Mouse (Mus musculus) MEL (cell line): ENCODE results near the gene Slc51b. TPM values are rescaled to one million over a fixed set of nuclear protein-coding genes. Genes with fewer than 3 reads are reported as not detected.

Source experiments
- DNase-seq: peaks from one replicate; pipeline ENCODE4 v3.0.0; 2011; ENCODE audit warnings: low read depth, low spot score
- H3K27ac ChIP-seq: 2 replicates; pipeline ENCODE4 v1.5.1; 2012; ENCODE audit warnings: low read depth, mild to moderate bottlenecking, control low read depth, low read length, moderate library complexity; ENCODE audit not compliant: control insufficient read depth
- H3K27me3 ChIP-seq, 2 experiments: fragments of 150-350 bp in 1 of 2; sonication (generic) in 1 of 2; 2 replicates each; pipeline ENCODE4 v1.6.1; 2012; ENCODE audit warnings: low read length in 2 of 2, mild to moderate bottlenecking in 2 of 2, improper control_type of control experiment in 1 of 2, moderate library complexity in 1 of 2; ENCODE audit not compliant: insufficient read depth in 2 of 2, control insufficient read depth in 1 of 2
- H3K36me3 ChIP-seq, 2 experiments: 2 replicates each; pipeline ENCODE4 v1.6.1; 2012 to 2014; ENCODE audit warnings: low read length in 2 of 2, improper control_type of control experiment in 1 of 2, inconsistent platforms in 1 of 2, mild to moderate bottlenecking in 1 of 2; ENCODE audit not compliant: insufficient read depth in 2 of 2, control insufficient read depth in 1 of 2
- H3K4me1 ChIP-seq, 2 experiments: fragments of 150-350 bp in 1 of 2; sonication (generic) in 1 of 2; 2 replicates each; pipeline ENCODE4 v1.6.1; 2012; ENCODE audit warnings: low read length in 2 of 2, improper control_type of control experiment in 1 of 2, mild to moderate bottlenecking in 1 of 2; ENCODE audit not compliant: insufficient read depth in 2 of 2, control insufficient read depth in 1 of 2
- H3K4me3 ChIP-seq, 2 experiments: fragments of 150-350 bp in 1 of 2; sonication (generic) in 1 of 2; 2 replicates each; pipeline ENCODE4 v1.5.1; 2012; ENCODE audit warnings: low read depth in 2 of 2, low read length in 2 of 2, mild to moderate bottlenecking in 2 of 2, moderate library complexity in 2 of 2, control low read depth in 1 of 2, improper control_type of control experiment in 1 of 2; ENCODE audit not compliant: control insufficient read depth in 1 of 2, insufficient read depth in 1 of 2
- H3K79me2 ChIP-seq: 2 replicates; pipeline ENCODE4 v1.6.1; 2012; ENCODE audit warnings: mild to moderate bottlenecking, low read length, moderate library complexity; ENCODE audit not compliant: control insufficient read depth, poor library complexity, insufficient read depth
- H3K9ac ChIP-seq: 2 replicates; pipeline ENCODE4 v1.6.1; 2012; ENCODE audit warnings: low read depth, mild to moderate bottlenecking, control low read depth, low read length, moderate library complexity; ENCODE audit not compliant: control insufficient read depth, poor library complexity, severe bottlenecking
- H3K9me3 ChIP-seq: fragments of 150-350 bp; sonication (generic); replicated peaks from 2 replicates; pipeline ENCODE4 v1.6.1; 2012; ENCODE audit warnings: mild to moderate bottlenecking, low read length, improper control_type of control experiment, moderate library complexity; ENCODE audit not compliant: insufficient read depth
- BHLHE40 ChIP-seq: IDR thresholded peaks from 2 replicates; pipeline ENCODE4 v1.6.1; 2012; ENCODE audit warnings: low read depth, mild to moderate bottlenecking, inconsistent platforms, low read length, improper control_type of control experiment, borderline replicate concordance
- CHD1 ChIP-seq: IDR thresholded peaks from 2 replicates; pipeline ENCODE4 v1.6.1; 2012; ENCODE audit warnings: low read depth, mild to moderate bottlenecking, inconsistent platforms, low read length, improper control_type of control experiment
- CTCF ChIP-seq, 3 experiments: IDR thresholded peaks in 2 of 3; conservative IDR thresholded peaks in 1 of 3; 2 replicates each; pipeline ENCODE4 v1.5.1; 2011 to 2012; ENCODE audit warnings: low read length in 3 of 3, low read depth in 2 of 3, mild to moderate bottlenecking in 2 of 3, improper control_type of control experiment in 1 of 3, inconsistent platforms in 1 of 3, mixed read lengths in 1 of 3, moderate library complexity in 1 of 3; ENCODE audit not compliant: control insufficient read depth in 1 of 3, insufficient read depth in 1 of 3, poor library complexity in 1 of 3, severe bottlenecking in 1 of 3
- E2F4 ChIP-seq: IDR thresholded peaks from 2 replicates; pipeline ENCODE4 v1.6.1; 2011; ENCODE audit warnings: low read depth, low read length, improper control_type of control experiment, borderline replicate concordance
- ELF1 ChIP-seq: IDR thresholded peaks from 2 replicates; pipeline ENCODE4 v1.6.1; 2014; ENCODE audit warnings: low read depth, mild to moderate bottlenecking, inconsistent platforms, low read length, improper control_type of control experiment, moderate library complexity
- EP300 ChIP-seq, 2 experiments: IDR thresholded peaks; 2 replicates each; pipeline ENCODE4 v1.6.1; 2011; ENCODE audit warnings: improper control_type of control experiment in 2 of 2, low read length in 2 of 2, low read depth in 1 of 2, mild to moderate bottlenecking in 1 of 2
- GABPA ChIP-seq: IDR thresholded peaks from 2 replicates; pipeline ENCODE4 v1.6.1; 2012; ENCODE audit warnings: low read depth, mild to moderate bottlenecking, inconsistent platforms, low read length, improper control_type of control experiment, moderate library complexity
- HCFC1 ChIP-seq: IDR thresholded peaks from 2 replicates; pipeline ENCODE4 v1.6.1; 2012; ENCODE audit warnings: low read depth, mild to moderate bottlenecking, inconsistent platforms, low read length, improper control_type of control experiment, moderate library complexity
- KAT2A ChIP-seq: conservative IDR thresholded peaks from 2 replicates; pipeline ENCODE4 v1.6.1; 2012; ENCODE audit warnings: low read depth, low read length, improper control_type of control experiment, inconsistent platforms
- MAFK ChIP-seq: IDR thresholded peaks from 2 replicates; pipeline ENCODE4 v1.6.1; 2011; ENCODE audit warnings: low read depth, mild to moderate bottlenecking, low read length, improper control_type of control experiment, borderline replicate concordance
- MAX ChIP-seq: IDR thresholded peaks from 2 replicates; pipeline ENCODE4 v1.6.1; 2011; ENCODE audit warnings: low read length, improper control_type of control experiment
- MAZ ChIP-seq: IDR thresholded peaks from 2 replicates; pipeline ENCODE4 v1.6.1; 2012; ENCODE audit warnings: low read depth, mild to moderate bottlenecking, inconsistent platforms, low read length, improper control_type of control experiment
- MXI1 ChIP-seq: IDR thresholded peaks from 2 replicates; pipeline ENCODE4 v1.6.1; 2011; ENCODE audit warnings: mild to moderate bottlenecking, low read depth, low read length, improper control_type of control experiment
- MYC ChIP-seq: IDR thresholded peaks from 2 replicates; pipeline ENCODE4 v1.6.1; 2011; ENCODE audit warnings: low read depth, mild to moderate bottlenecking, low read length, improper control_type of control experiment, moderate library complexity
- NELFE ChIP-seq: IDR thresholded peaks from 2 replicates; pipeline ENCODE4 v1.6.1; 2011; ENCODE audit warnings: low read depth, low read length, improper control_type of control experiment
- NRF1 ChIP-seq: IDR thresholded peaks from 2 replicates; pipeline ENCODE4 v1.6.1; 2014; ENCODE audit warnings: low read depth, mild to moderate bottlenecking, inconsistent platforms, low read length, improper control_type of control experiment, moderate library complexity; ENCODE audit not compliant: poor library complexity, insufficient read depth, severe bottlenecking
- POLR2A ChIP-seq, 2 experiments: IDR thresholded peaks; 2 replicates each; pipeline ENCODE4 v1.6.1; 2011 to 2012; ENCODE audit warnings: low read length in 2 of 2, mild to moderate bottlenecking in 2 of 2, control low read depth in 1 of 2, improper control_type of control experiment in 1 of 2, low read depth in 1 of 2, moderate library complexity in 1 of 2; ENCODE audit not compliant: control insufficient read depth in 1 of 2, insufficient read depth in 1 of 2, poor library complexity in 1 of 2
- POLR2AphosphoS2 ChIP-seq: IDR thresholded peaks from 2 replicates; pipeline ENCODE4 v1.6.1; 2011; ENCODE audit warnings: low read length, improper control_type of control experiment
- POLR2AphosphoS5 ChIP-seq: IDR thresholded peaks from 2 replicates; pipeline ENCODE4 v1.6.1; 2012; ENCODE audit warnings: low read depth, borderline replicate concordance, mild to moderate bottlenecking, inconsistent platforms, low read length, moderate library complexity, mixed read lengths
- RAD21 ChIP-seq: IDR thresholded peaks from 2 replicates; pipeline ENCODE4 v1.6.1; 2011; ENCODE audit warnings: mild to moderate bottlenecking, low read depth, low read length, improper control_type of control experiment
- RCOR1 ChIP-seq: IDR thresholded peaks from 2 replicates; pipeline ENCODE4 v1.6.1; 2012; ENCODE audit warnings: low read depth, mild to moderate bottlenecking, inconsistent platforms, low read length, improper control_type of control experiment
- TAL1 ChIP-seq: IDR thresholded peaks from 2 replicates; pipeline ENCODE4 v1.6.1; 2012; ENCODE audit warnings: mild to moderate bottlenecking, inconsistent platforms, low read length, moderate library complexity, mixed read lengths
- TCF12 ChIP-seq: IDR thresholded peaks from 2 replicates; pipeline ENCODE4 v1.6.1; 2014; ENCODE audit warnings: low read depth, mild to moderate bottlenecking, inconsistent platforms, low read length, improper control_type of control experiment, moderate library complexity
- UBTF ChIP-seq: IDR thresholded peaks from 2 replicates; pipeline ENCODE4 v1.6.1; 2012; ENCODE audit warnings: low read depth, mild to moderate bottlenecking, inconsistent platforms, low read length, improper control_type of control experiment, moderate library complexity, borderline replicate concordance; ENCODE audit not compliant: insufficient read depth
- USF1 ChIP-seq: IDR thresholded peaks from 2 replicates; pipeline ENCODE4 v1.6.1; 2014; ENCODE audit warnings: low read depth, mild to moderate bottlenecking, inconsistent platforms, low read length, improper control_type of control experiment, moderate library complexity
- USF2 ChIP-seq, 2 experiments: IDR thresholded peaks; 2 replicates each; pipeline ENCODE4 v1.6.1; 2011 to 2012; ENCODE audit warnings: improper control_type of control experiment in 2 of 2, low read length in 2 of 2, borderline replicate concordance in 1 of 2, inconsistent platforms in 1 of 2, low read depth in 1 of 2, mild to moderate bottlenecking in 1 of 2; ENCODE audit not compliant: insufficient read depth in 1 of 2
- ZKSCAN1 ChIP-seq: IDR thresholded peaks from 2 replicates; pipeline ENCODE4 v1.6.1; 2012; ENCODE audit warnings: low read depth, mild to moderate bottlenecking, inconsistent platforms, low read length, improper control_type of control experiment, moderate library complexity
- ZMIZ1 ChIP-seq: IDR thresholded peaks from 2 replicates; pipeline ENCODE4 v1.6.1; 2012; ENCODE audit warnings: low read depth, mild to moderate bottlenecking, inconsistent platforms, low read length, improper control_type of control experiment, moderate library complexity
- ZNF384 ChIP-seq: IDR thresholded peaks from 2 replicates; pipeline ENCODE4 v1.6.1; 2012; ENCODE audit warnings: low read depth, mild to moderate bottlenecking, inconsistent platforms, low read length, improper control_type of control experiment
- polyA plus RNA-seq, 2 experiments: library from polyadenylated mRNA; stranded (reverse) in 1 of 2; unstranded in 1 of 2; fragments of >175 nt in 1 of 2; fragments of >200 nt in 1 of 2; gene quantifications; 2 replicates each; pipeline versions ENCODE4 v1.2.1 to v1.2.4; 2012; ENCODE audit warnings: low replicate concordance in 2 of 2, low read depth in 1 of 2; ENCODE audit not compliant: insufficient read length in 2 of 2, insufficient read depth in 1 of 2, missing spikeins in 1 of 2
- total RNA-seq: library from RNA; depleted of rRNA; stranded (reverse); fragments of 300-350 nt; gene quantifications from 2 replicates; pipeline ENCODE4 v1.2.3, GENCODE M21; 2012

The Slc51b gene
- total and polyA plus RNA-seq, 3 experiments, result not detected

DNA sequence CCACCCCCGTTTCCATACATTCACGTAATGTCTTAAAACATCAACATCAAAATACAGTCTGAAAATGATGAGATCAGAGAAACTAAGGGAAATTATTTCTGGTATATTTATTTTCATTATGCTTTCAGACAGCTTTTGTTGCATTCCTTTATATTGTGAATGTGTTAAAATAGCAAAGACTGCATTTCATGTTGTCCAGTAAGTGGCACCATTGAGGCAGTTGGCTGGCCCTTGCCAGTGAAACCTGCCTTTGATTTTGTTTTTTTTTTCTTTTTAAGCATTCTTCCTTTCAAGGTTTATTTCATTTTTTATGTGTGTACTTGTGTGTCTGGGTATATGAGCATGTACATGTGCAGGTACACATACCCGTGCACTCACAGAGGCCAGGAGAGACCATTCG is 21.9 kb upstream of the Slc51b start:
- Histone ChIP-seq H3K79me2 (no peaks in the 10 kb centered on the region), H3K27me3 (no peaks in the 10 kb centered on the region), H3K9me3 (no peaks in the 10 kb centered on the region), H3K36me3 (peaks cover 0 to 2% of the 10 kb centered on the region in 2 experiments; a peak in 2 of 4 replicates), H3K27ac (no peak overlapping the region), H3K9ac (no peak overlapping the region), H3K4me3 (no peak overlapping the region), H3K4me1 (no peaks in the 10 kb centered on the region)
- TF ChIP-seq GABPA, result no peak
- no peak for TF ChIP-seq KAT2A
- TF ChIP-seq CTCF (IDR thresholded peaks at IDR 0.05 in 2 of 3, conservative IDR thresholded peaks at IDR 0.05 in 1 of 3; ENCODE audit: control insufficient read depth in 1 of 3, insufficient read depth in 1 of 3, low read depth in 2 of 3, low read length in 3 of 3, poor library complexity in 1 of 3, severe bottlenecking in 1 of 3), result 0 out of 6 replicates have a peak, but pooled peaks of 1 of the 3 experiments have one; percentile 10
- no peak for TF ChIP-seq POLR2AphosphoS5
- DNase-seq, result no peak

DNA sequence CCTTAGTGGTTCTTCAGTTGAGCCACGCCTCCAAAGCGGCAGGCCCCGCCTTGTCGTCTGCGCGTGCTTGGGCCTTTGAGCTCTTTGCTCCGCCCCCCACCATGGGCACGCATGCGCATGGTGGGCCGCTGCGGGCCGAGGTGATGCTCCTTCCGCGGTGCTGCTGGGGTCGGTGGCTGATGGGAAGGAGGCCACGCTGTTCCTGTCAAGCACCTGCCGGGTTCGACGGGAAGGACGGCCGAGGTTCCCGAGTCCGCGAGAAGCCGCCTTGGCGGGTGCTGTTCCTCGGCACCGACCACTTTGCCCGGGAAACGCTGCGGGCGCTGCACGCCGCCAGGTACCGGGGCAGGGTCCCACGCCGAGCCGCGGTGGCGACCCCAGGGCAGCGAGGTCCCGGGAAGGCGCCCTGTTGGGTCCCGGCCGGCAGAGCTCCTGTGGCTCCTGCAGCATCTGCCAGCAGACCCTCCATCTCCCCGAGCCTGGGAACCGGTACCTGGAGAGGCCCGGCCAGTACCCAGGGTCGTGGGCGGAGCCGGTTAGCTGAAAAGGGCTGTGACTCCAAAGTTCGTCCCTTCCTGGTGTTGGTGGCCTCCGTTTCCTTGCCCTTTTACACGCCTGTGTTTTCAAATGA is 13.0 kb upstream of the Slc51b start, which contains the start of gene Mtfmt:
Gene Mtfmt (plus strand): TSS at position 112 of the 631 bp plus-strand sequence.
- peak within 1 kb of the TSS; percentile 86 for H3K9ac ChIP-seq
- peak within 1 kb of the TSS; percentile 3; the same call in 1 of the 2 replicates for H3K27ac ChIP-seq
- TF ChIP-seq MAX (peak; percentile 62; the same call in 1 of the 2 replicates), KAT2A (no peak), POLR2AphosphoS2 (peak; percentile 78), POLR2AphosphoS5 (no peak), MYC (no peak), POLR2A (IDR thresholded peaks at IDR 0.05; ENCODE audit: control insufficient read depth in 1 of 2, insufficient read depth in 1 of 2, low read depth in 1 of 2, low read length in 2 of 2, poor library complexity in 1 of 2) (peak; percentile 89 to 92), EP300 (IDR thresholded peaks at IDR 0.05; ENCODE audit: low read depth in 1 of 2, low read length in 2 of 2) (no peak), BHLHE40 (no peak), ZKSCAN1 (no peak), E2F4 (no peak), TCF12 (no peak), CTCF (IDR thresholded peaks at IDR 0.05 in 2 of 3, conservative IDR thresholded peaks at IDR 0.05 in 1 of 3; ENCODE audit: control insufficient read depth in 1 of 3, insufficient read depth in 1 of 3, low read depth in 2 of 3, low read length in 3 of 3, poor library complexity in 1 of 3, severe bottlenecking in 1 of 3) (no peak), NELFE (peak; percentile 96), TAL1 (no peak), ELF1 (peak; percentile 73), ZMIZ1 (peak; percentile 79; the same call in 1 of the 2 replicates), USF1 (no peak), USF2 (IDR thresholded peaks at IDR 0.05; ENCODE audit: borderline replicate concordance in 1 of 2, insufficient read depth in 1 of 2, low read depth in 1 of 2, low read length in 2 of 2) (no peak), ZNF384 (no peak), UBTF (no peak), CHD1 (no peak), MAFK (no peak), RCOR1 (no peak), HCFC1 (peak; percentile 72), RAD21 (no peak), NRF1 (peak; percentile 95), MAZ (0 out of 2 replicates have a peak, but pooled peaks have one; percentile 39), MXI1 (peak; percentile 90)

More for the DNA sequence above, 13.0 kb upstream of the Slc51b start, which contains the start of gene Mtfmt:
- Histone ChIP-seq H3K4me3 (peak within 1 kb of the TSS; percentile 76 to 84), H3K79me2 (peaks cover 10% of the 10 kb centered on the region), H3K27me3 (no peaks in the 10 kb centered on the region), H3K36me3 (peaks cover 0 to 9% of the 10 kb centered on the region in 2 experiments; a peak in 2 of 4 replicates), H3K9me3 (no peaks in the 10 kb centered on the region), H3K4me1 (peaks cover 0 to 10% of the 10 kb centered on the region in 2 experiments; a peak in 3 of 4 replicates)
- peak; percentile 96 for DNase-seq
